Mouse (Mus musculus) megakaryocyte, adult 5-6 weeks (primary cell): ENCODE data around the gene Tbc1d10a. TPM values are rescaled to one million over a fixed set of nuclear protein-coding genes. Genes with fewer than 3 reads are reported as not detected.

Source experiments
- ATAC-seq: 2 replicates; pipeline ENCODE4 v1.8.0; 2016; ENCODE audit warnings: mild to moderate bottlenecking, inconsistent platforms; ENCODE audit not compliant: poor library complexity, severe bottlenecking
- total RNA-seq, 2 experiments: library from RNA; stranded (forward) in 1 of 2; stranded (reverse) in 1 of 2; fragments of 153-499, 151-499 nt in 1 of 2; fragments of 221-1000, 200-1000 nt in 1 of 2; gene quantifications; 2 replicates each; pipeline versions ENCODE4 v1.2.3 to v1.2.4; 2015 to 2017

Gene Tbc1d10a
- total RNA-seq (2015): 2.5 and 3.8 TPM in 2 replicates
- total RNA-seq (2017): 5.5 and 8.3 TPM in 2 replicates

DNA sequence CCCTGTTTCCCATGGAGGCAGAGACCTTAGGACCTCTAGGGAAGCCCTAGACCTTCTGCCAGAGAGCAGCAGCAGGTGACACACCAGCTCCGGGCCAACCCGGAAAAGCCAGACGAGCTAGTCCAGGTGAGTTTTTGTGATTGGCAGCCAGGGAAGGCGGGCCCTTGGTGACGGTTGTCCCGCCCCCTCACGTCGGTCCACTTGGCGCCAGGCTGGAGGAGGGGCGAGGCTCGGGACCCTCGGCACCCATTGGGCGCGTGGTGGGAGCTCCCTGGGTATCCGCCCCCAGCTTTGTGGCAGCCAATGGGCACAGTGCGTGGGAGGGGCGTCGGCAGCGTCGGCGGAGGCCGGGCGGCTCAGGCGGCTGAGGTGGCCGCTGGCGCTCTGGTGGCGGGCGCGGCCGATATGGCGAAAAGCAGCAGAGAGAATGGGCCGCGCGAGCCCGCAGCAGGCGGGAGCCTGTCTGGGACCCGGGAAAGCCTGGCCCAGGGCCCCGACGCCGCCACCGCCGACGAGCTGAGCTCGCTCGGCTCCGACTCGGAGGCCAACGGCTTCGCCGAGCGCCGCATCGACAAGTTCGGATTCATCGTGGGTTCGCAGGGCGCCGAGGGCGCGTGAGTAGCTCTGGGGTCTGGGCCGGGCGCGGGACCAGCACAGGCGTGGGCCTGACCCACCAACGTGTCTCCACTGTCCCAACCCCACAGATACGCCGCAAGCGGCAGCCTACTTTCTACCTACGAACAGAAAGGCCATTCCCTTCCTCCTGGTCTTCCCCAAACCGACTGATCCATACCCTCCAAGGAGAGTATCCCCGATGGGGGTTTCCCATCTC lies at the start of gene Tbc1d10a:
Tbc1d10a (plus strand) TSS at position 304 of the 832 bp plus-strand sequence.
- ATAC-seq: peak; percentile 100

DNA sequence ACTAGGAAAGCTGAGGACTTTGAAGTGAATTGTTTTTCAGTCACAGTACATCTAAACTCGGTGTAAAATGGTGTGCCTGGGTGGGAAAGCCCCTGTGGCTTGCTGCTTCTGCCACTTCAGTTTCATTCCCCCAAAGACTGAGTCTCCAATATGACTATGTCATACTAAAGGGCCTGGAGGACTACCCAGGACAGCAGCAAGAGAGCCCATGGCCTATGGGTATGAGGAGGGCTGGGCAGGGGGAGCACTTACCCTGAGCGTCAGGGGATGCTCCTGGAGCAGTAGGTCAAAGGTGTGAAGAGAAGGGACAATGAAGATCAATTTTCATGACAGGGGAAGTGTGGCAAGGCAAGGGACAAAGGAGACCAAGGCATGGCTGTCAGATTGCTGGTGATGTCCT lies 47.6 kb upstream of the Tbc1d10a start:
- no peak for ATAC-seq

DNA sequence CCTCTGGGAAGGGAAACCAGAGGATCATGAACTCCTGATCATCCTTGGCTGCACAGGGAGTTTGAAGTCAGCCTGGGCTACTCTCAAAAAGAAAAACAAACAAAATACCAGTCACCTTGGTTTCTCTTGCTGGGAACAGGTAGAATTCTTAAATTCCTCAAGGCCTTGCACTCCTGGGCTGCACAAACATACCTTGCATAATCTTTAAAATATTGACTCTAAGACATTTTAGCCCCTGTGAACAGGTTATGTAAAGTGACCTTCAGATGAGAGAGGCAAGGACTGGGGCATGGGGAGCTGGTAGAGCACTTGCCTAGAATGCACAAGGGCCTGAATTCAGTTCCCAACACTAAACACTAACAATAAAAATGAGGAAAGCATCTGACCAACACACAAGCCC lies 45.1 kb upstream of the Tbc1d10a start:
- ATAC-seq: no peak

DNA sequence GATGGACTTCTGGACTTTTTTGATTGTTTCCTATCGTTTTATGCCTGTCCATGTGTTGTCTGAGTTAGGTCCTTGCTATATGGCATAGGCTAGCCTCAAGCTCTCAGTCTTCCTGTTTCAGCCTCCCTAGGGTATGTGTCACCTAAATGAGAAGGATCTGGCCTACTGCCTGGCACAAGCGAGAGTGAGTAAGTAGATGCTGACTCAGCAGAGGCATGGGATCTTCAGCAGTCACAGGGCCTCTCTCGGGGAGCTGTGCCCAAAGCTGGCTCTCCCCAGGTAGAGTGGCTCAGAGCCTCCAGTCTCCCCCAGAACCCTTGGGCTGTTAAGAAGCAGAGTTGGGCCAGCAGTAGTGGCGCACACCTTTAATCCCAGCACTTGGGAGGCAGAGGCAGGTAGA lies 44.2 kb upstream of the Tbc1d10a start:
- ATAC-seq: no peak

DNA sequence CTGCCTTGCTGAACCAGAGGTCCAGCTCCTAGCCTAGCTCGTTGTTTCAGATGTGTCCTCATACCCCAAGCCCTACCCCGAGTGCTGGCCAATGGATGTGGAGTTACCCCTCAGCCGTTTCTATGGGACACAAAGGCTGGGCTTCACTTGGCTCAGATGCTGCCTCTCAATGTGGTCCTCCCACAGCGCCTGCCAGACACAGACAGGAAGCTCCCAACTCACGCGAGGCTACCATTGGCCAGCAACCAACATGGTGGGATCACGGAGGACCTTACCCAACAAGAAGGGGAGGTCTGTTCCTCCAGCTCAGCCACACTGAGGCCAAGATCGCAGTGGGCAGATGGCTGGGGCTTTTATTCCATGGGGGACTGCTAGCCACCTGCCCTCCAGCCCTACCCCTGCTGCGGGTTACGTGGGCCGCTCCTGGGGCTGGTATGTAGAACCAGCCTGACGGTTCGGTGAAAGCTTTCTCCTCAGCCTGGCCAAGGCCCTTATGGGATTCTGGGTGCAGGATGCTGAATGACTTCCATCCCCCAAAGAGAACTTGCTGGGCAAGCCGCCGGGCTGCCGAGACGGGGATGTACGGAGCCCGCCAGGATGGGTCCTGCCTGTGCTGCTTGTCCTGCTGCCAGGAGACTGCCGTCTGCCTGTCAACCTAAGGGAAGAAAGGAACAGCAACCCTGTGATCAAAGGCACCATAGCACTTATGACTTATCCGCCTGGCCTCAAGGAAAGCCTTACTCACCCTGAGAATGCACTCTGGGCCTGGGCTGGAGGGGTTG lies 43.1 kb upstream of the Tbc1d10a start:
- no peak for ATAC-seq

DNA sequence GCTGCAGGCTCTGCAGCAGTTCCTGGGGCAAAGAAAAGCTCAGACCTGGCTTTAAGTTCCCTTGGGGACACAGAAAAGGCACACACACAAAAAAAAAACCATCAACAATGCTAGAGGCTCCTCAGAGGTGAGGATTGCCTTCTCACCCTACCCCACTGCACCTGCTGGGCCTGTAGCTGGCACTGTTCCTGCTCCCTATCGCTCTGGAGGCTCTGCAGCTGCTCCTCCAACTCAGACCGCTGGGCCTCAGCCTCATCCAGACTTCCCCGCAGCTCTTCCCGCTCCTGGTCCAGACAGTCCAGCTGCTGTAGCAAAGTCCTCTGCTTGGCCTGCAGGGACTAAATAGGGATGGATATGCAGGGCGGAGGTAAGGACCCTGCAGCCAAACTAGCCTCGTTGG lies 40.2 kb upstream of the Tbc1d10a start:
- no peak for ATAC-seq

DNA sequence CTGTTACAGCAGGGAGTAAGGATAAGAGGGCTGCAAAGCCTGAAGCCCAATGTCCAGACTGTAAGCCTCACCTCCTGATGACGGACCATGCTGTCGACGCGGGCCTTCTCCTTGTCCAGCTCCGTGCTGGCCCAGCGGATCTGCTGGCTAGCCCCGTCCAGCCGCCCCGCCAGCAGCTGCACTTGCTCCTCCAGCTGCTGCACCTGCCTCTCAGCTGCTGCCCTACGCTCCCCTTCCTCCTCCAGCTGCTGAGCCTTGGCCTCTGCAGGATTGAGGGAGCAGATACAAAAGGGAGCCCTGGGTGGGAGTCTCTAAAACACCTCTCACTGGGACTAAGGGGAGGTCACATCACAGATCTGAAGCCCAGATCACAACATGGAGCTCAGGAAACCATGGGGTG lies 39.5 kb upstream of the Tbc1d10a start:
- no peak for ATAC-seq

DNA sequence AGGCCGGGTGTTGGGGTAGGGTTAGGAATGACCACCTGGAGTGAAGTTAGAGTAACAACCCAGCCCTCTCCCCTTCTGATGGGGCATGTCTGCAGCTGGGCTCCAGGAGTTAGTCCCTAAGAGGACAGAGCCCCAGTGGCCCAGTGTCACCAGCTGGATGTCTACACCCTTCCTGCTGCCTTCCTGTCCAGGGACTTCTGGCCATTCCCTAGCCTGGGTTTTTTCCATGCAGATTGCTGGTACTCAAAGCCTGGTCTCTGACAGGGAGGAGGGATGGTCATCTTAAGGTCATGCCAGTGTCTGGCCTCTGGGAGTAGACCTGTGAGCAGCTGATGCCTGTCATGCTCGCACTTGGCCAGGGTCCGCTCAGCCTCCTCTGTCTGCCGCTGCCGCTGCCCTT lies 38.5 kb upstream of the Tbc1d10a start:
- ATAC-seq: no peak

DNA sequence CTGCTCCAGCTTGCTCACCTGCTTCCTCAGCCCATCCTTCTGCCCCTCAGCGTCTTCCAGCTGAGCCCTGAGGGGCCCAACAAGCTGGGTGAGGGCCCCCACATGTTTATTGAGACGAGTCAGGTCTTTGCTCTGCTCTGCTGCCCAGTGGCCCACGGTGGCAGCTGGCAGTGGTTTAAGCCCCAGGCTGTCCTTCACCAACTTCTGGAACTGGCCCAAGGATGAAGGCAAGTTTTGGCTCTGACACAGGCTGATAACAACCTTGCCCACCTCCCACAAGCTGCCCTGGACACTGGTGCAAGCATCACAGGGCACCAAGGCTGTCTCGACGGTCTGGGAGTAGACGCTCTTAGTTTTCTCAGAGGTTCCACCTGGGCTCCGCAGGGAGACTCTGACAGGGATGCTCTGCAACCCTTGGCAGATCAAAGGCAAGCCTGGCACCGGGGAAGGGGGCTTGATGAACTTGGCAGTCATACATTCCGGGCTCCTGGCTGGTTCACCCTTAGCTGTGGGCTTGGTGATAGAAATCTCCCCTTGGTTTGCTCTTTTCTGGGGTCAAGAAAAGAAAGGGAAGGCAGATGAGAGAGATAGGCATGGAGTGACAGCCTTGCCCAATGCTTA lies 37.9 kb upstream of the Tbc1d10a start:
- ATAC-seq: no peak

DNA sequence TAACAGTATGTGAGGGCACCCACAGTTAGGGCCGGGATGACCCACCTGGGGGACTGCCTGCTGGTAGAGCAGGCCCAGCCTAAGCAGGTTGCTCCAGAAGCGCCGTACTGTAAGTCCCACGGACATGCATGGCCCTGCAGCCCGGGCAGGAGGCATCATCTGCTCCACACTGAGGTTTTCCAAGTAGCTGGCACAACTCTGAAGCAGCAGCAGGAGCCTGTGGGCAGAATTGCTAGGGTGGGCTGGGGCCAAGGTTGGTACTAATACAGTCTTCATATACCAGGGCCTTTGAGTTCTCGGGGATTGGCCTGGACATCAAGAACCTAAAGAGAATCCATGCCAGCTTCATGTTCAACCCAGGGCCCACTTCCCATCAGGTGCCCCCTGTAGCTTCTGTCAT lies 36.7 kb upstream of the Tbc1d10a start:
- ATAC-seq: no peak

DNA sequence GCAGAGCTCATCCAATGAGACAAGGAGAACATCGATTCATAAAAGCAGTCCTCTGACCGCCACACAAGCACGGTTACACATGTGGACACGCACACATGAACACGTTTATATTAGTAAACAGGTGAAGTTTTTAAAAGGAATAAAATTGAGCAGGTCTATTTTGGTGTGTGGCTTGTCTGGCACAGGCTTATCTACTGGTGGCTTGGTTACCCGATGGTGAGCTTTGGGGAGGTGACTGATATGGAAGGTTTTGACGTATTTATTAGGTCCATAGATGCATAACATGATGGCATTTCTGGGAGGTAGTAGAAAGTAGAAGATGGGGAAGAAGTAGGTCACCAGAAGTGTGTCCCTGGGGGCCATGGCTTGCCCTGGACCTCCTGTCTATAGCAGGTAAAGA lies 32.9 kb upstream of the Tbc1d10a start:
- ATAC-seq: no peak

DNA sequence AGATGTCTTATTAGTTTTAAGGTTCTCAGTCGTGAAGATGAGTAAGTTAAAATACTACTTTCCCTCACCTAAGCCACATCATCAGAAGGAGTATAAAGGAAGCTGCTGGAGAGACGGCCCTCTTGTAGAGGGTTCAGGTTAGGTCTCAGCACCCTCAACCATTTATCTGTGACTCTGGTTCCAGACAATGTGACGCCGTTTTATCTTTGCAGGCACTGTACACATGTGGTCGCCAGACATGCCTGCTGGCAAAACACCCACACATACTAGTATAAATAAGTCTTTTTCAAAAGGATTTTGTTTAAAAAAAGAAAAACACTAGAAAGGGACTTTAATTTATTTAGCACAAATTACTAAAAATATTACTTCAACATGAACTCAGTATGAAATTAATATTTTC lies 30.9 kb upstream of the Tbc1d10a start:
- no peak for ATAC-seq

DNA sequence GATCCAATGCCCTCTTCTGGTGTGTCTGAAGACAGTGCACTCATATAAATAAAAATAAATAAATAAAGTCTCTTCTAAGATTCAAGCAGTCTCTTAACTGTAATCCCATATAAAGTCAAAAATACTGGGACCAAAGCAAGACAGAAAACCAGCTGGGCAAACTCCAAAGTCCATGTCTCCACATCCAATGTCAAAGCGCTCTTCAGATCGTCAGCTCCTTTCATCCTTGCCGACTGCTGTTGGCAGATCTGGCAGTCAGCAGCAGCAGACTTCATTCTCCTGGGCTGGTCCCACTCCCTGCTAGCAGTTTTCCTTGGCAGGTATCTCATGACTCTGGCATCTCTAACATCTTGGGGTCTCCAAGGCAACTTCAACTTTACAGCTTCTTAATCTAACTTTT lies 27.9 kb upstream of the Tbc1d10a start:
- ATAC-seq: no peak

DNA sequence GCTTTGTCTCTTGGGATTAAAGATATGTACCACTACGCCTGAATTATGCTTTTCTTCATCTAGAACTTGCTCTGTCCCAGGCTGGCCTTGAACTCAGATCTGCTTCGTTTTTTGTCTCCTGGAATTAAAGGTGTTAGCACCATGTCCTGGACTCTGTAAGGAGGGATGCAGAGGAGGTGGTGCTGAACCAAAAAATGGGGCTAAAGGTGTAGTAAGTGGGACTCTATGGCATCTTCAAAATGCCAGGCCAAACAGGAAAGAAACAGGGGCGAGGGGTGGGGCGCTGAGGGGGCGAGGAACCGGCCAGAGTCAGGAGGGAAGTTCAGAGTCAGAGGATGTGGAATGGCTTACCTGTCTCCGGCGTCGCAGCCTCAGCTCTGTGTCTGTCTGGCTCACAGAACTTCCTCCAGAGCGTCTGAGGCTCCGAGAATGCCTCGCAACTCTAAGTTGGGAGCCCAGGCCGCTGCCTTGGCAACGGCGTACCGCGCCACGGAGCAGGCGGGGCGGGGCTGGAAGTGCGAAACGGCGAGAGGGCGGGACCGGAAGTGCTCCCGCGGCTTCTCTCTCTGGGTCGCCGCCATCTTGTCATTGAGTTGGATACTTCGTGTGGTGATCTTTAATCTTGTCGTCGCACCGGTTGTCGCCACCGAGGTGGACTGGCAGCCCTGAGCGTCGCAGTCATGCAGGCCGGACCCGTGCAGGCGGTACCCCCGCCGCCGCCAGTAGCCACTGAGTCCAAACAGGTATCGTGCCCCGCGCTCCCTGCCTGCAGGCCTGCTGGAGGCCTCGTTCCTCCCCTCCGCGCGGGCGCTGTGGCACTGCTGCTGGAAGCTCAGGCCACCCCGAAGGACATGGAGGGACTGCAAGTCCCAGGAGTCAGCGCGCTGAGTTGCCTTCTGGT lies 26.5 kb upstream of the Tbc1d10a start, which contains the start of the genes Ccdc157 and Sf3a1:
Ccdc157 (minus strand) TSS at position 486 of the 901 bp plus-strand sequence.
Sf3a1 (plus strand) TSS at position 543 of the 901 bp plus-strand sequence.
- peak; percentile 100 for ATAC-seq

DNA sequence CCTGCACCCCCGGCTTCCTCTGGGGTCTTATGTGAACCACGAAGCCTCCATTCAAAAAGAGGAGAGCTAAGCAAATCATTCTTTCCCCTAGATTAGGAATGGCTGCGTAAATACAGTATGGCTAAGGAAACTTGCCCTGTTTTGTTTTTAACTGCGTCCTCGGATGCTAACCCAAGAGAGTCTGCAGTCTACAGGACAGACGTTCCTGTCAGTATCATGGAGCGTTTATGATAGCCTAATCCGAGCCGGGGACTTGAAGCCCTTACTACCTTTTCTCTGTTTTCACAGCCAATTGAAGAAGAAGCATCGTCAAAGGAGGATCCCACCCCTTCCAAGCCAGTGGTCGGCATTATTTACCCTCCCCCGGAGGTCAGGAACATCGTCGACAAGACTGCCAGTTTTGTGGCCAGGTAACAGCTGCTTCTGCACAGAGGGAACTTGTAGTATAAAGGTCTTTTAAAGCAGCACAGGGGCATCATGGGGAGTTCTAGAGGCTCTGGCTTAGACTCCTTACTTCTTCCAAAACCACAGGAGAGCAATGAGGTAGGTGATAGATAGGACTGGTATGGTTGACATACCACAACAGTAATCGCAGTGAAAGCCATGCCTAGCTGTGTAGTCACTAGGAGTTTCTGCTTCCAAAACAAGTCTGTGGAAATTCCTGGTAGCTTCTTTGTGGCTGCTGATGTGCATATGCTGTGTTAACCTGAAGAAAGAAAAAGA lies 25.7 kb upstream of the Tbc1d10a start:
- no peak for ATAC-seq

DNA sequence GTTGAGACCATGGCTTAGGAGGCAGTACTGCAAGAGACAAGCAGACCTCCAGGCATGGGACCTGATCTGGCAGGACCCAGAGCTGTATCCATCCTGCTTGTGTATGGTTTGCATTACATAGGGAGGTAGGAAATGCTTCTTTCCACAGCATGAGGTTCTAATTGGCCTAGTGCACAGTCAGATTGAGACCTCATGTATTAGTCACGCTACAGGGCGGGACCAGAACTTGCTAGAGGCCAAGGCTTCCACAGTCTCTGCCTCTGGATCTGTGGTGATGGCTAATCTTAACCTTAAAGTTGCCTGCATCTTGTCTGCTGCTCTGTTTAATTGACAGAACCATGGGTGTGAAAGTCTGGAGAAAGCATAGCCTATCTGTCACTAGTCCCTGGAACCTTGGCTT lies 21.9 kb upstream of the Tbc1d10a start:
- ATAC-seq: no peak

DNA sequence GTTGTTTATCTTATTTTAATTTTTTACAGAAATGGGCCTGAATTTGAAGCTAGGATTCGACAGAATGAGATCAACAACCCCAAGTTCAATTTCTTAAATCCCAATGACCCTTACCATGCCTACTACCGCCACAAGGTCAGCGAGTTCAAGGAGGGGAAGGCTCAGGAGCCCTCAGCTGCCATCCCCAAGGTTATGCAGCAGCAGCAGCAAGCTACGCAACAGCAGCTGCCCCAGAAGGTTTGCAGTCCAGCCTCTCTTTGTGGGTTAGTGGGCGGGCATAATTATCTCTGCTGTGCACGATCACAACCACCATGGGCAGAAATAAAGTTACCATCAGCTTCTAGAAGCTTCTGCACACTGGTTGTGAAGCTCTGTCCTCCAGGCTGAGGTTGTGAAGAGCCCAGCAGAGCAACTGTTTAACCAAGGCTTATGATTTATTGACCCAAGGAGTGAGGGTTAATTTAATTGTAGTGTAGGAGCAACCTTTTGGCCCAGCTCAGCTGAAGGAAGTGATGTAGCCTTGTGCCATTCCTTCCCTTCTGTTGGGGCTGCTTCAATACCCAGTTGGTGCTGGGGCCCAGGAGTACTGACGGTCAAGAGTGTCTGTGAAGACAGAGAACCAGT lies 20.0 kb upstream of the Tbc1d10a start:
- ATAC-seq: no peak

DNA sequence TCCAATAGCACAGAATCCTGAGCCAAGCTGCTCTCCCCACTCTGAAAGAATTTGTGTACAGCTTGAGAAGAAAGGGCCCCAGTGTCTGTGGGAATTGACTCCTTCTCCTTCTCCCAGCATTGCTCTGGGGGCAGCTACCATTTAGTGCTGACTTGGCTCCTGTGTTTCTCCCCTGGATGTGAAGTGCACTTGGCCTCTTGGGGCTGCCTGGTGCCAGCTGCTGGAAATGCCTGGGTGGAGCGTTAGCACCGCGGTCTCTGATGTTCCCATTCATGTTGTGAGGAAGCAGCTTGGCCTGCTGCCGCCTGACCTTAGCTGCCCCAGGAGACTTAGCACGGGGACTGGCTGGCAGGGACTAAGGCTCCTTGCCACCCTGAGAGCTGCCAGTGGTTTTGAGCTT lies 12.0 kb upstream of the Tbc1d10a start:
- no peak for ATAC-seq

DNA sequence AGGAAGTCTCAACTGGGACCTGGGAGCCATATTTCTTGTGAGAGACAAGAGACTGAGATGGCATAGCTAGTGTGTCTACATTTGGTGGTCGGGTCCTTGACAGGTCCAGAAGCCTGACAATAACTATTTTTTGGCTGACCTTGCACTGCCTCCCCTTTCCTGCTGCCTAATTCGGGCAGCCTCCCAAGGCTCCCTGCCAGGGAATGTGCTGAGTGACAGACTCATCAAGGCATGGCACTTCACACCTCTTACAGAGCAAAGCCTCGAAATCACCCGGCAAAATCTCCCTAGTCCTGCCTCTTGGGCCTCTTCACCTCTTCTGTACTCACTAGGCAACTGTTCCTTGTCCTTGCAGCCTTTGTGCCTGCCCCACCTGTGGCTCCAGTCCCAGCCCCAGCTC lies 8.9 kb upstream of the Tbc1d10a start:
- no peak for ATAC-seq
